Mouse (Mus musculus) layer of hippocampus, adult 2 months (tissue): ENCODE measurements around the gene Trpc1. TPM values are rescaled to one million over a fixed set of nuclear protein-coding genes. Genes with fewer than 3 reads are reported as not detected.

ENCODE experiments used
- DNase-seq, 2 experiments: peaks; one replicate each; pipeline ENCODE4 v3.0.0; 2022; ENCODE audit warnings: low spot score in 2 of 2
- H3K27ac ChIP-seq: fragments of 200-600 bp; 2 replicates; pipeline ENCODE4 v1.8.1; 2022
- H3K4me3 ChIP-seq: fragments of 200-600 bp; 2 replicates; pipeline ENCODE4 v1.8.1; 2022; ENCODE audit warnings: mild to moderate bottlenecking
- CTCF ChIP-seq: fragments of 200-600 bp; conservative IDR thresholded peaks from 2 replicates; pipeline ENCODE4 v1.8.1; 2022; ENCODE audit warnings: antibody characterized with exemption, mild to moderate bottlenecking, moderate library complexity
- total RNA-seq, 2 experiments: library from RNA; stranded (reverse); gene quantifications; 2 replicates each; pipeline ENCODE4 v1.2.3; 2021

Trpc1 gene
- total RNA-seq, 2 experiments from 2014 or later = 45.2 to 49.2 TPM

- no peak for TF ChIP-seq CTCF
- Histone ChIP-seq H3K4me3 (no peak overlapping the region), H3K27ac (no peak overlapping the region)
- no peak for DNase-seq
Observed at GRCm38 (mm10) chr9:95692823-95693222, 57.4 kb downstream of the Trpc1 start.

DNA sequence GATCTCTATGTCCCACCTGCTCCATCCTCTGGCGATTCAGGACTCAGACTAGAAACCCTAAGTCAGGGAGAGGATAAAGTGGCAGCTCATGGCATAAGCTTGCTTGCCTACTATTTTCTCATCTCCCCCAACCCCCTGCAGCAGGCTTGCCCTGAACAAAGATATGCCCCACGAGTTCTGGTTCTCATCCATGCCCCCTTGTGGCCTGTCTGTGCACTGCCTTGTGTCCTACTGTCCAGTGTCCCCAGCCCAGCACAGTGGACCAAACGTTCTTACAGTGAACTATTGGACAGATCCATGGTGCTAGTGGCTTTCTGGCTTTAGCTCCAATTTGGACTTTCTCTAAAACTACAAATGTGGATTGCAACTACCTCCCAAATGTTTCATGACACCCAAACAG, 62.1 kb downstream of the Trpc1 start:
- no peak for DNase-seq
- H3K27ac ChIP-seq = no peak overlapping the region
- peak; percentile 81 for TF ChIP-seq CTCF
- H3K4me3 ChIP-seq = no peak overlapping the region

DNA sequence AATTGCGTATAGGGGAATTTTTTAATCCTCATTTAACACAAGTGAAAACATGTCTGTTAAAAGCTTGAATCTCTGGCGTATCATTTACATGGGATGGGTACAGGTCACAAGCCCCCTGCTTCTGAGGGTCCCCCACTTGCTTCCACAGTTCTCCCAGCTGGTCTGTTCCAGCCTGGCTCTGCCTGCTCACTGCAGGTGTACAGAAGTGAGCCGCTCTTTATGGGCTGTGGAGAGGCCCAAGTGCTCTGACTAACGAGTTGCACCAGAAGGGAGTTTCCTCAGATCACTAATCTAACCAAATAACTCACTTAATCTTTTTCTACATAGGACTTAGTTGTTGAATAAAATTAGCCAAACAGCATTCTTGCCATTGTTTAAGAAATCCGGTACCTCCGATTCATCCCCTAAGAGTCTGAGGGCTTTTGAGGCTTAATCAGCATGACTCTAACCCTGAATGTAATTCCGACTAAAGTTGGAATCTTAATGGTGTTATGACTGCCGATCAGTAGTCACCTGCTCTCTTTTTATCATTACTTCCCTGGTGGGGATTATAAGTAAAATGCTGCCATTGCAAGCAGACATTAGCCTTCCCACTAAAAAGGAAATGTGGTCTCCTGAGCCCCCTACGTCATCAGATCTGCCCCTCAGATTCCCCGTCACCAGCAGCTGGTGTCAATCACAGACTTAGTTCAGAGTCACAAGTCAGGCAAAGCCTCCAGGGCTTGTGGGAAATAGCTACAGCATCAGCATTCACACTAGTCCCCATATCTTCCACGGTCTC, 64.3 kb downstream of the Trpc1 start:
- no peak for TF ChIP-seq CTCF
- no peak for DNase-seq
- no peak overlapping the region for H3K27ac ChIP-seq
- no peak overlapping the region for H3K4me3 ChIP-seq

DNA sequence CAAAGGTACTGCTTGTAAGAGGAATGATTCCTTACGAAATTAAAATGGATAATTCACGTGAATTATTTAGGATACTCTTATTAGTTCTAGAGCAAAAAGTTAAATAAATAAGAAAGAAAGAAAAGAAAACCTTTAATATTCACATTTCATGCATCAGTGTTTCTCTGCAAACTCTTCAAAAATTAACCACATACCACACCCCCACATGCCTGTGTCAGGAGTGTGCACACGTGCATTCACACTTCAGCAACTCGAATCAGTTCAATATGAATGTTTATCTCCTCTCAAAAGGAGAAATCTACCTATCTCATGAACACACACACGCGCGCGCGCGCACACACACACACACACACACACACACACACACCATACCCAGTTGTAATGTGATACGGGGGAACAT, 69.5 kb downstream of the Trpc1 start:
- no peak overlapping the region for H3K4me3 ChIP-seq
- no peak for TF ChIP-seq CTCF
- no peak for DNase-seq
- no peak overlapping the region for H3K27ac ChIP-seq

DNA sequence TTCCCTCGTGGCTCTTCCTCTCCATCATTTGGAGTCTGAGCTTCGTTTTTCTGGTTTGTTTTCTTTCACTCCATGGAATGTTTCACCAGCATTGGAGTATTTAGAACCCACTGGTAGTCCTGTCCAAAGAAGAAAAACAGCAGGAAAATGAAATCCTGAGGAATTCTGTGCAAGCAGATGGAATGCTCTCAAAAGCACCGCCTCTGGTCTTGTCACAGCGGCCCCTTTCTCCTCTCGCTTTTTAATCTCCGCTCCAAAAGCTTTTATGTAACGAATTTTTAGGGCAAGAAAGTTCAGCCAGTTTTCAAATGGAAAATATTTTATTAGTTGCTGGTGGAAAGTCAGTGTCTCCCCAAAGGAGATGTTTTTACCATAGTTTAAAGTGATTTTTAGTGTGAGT, 70.2 kb downstream of the Trpc1 start:
- no peak for DNase-seq
- Histone ChIP-seq H3K27ac (no peak overlapping the region), H3K4me3 (no peak overlapping the region)
- no peak for TF ChIP-seq CTCF

DNA sequence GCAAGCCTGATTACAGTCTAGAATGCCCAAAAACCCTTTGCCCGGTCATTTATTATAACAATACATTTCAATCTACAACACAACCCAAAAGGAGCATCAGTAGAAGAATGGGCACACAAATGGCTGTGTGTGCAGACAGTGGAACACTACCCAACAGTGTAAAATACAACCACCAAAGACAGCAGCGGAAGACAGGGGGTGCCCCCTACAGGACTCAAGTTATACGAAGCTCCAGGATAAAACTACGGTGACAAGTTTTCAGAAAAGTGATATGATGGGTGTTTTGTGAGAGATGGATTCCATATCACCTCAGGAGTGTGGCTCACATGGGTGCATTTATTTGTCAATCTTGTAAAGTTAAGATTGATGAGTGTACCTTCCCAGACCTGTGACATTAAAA, 74.2 kb downstream of the Trpc1 start:
- no peak for DNase-seq
- H3K4me3 ChIP-seq = no peak overlapping the region
- TF ChIP-seq CTCF = peak; percentile 64
- H3K27ac ChIP-seq = no peak overlapping the region

GRCm38 (mm10) chr9:95675064-95675699, 75.0 kb downstream of the Trpc1 start:
- H3K27ac ChIP-seq = peak overlapping the region; percentile 39; the same call in 1 of the 2 replicates
- no peak for TF ChIP-seq CTCF
- no peak overlapping the region; the same call in 1 of the 2 replicates for H3K4me3 ChIP-seq
- peak in 1 of 2 experiments; percentile 13 for DNase-seq

DNA sequence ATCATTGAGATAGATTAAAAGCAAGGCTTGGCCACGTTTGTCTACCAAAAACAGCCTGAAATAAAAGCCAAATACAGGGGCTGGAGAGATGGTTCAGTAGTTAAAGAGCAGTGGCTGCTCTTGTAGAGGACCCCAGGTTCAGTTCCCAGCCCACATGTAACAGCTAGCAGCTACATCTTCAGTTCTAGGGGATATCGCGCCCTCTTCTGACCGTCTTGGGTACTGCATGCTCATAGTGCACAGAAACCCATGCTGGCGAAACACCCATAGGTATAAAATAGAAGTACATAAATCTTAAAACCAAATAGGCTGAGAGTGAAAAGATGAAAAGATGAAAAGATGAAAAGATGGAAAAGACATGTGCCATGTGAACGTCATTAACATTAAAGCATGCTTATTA, 77.4 kb downstream of the Trpc1 start:
- peak; percentile 62 for TF ChIP-seq CTCF

DNA sequence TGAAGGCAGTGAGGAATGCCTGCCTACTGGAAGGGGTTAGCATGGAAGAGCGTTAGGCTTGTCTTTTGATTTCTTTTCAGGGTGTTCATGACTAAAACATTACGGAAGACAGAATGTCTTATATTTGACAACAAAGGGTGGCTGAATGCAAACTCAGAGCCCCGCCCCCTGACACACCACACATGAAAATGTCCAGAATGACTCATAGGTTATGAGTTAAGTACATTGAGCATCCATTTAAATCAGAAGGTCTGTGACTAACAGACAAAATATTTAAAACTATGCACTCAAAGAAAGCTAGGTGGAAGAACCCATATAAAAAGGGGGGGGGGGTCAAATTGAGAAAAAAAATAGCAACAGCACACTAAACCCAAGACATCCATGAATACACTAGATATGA, 77.8 kb downstream of the Trpc1 start:
- DNase-seq = no peak
- TF ChIP-seq CTCF = no peak
- Histone ChIP-seq H3K27ac (no peak overlapping the region), H3K4me3 (no peak overlapping the region)

More for the DNA sequence above, 77.4 kb downstream of the Trpc1 start:
- H3K4me3 ChIP-seq = no peak overlapping the region
- H3K27ac ChIP-seq = no peak overlapping the region
- no peak for DNase-seq

GRCm38 (mm10) chr9:95668306-95668705, 81.9 kb downstream of the Trpc1 start:
- Histone ChIP-seq H3K27ac (peak overlapping the region; percentile 88), H3K4me3 (no peak overlapping the region)
- TF ChIP-seq CTCF = no peak
- DNase-seq = no peak

- peak; percentile 39 to 55 for DNase-seq
- no peak for TF ChIP-seq CTCF
- H3K4me3 ChIP-seq = peak overlapping the region; percentile 12; the same call in 1 of the 2 replicates
- H3K27ac ChIP-seq = peak overlapping the region; percentile 88
Observed at GRCm38 (mm10) chr9:95667836-95668235, 82.3 kb downstream of the Trpc1 start.

DNA sequence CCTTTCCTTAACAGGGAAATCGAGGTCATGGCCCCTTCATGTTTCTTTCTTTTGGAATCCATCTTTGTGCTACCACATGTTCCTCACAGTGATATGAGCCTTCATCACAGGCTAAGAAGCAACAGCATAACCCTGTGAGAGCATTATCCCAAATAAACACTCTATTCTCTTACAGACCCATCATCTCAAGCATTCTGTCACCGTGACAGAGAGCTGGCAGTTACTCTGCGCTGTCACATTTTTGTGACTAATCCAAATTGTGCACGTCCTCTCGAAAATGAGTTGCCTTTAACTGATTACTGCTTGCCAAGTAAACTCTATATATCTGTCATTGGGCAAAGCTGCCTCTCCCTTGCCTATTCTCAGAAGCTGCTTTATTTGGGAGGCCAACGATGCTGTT, 84.3 kb downstream of the Trpc1 start:
- TF ChIP-seq CTCF = no peak
- H3K27ac ChIP-seq = peak overlapping the region; percentile 24; the same call in 1 of the 2 replicates
- no peak overlapping the region for H3K4me3 ChIP-seq
- DNase-seq = peak in 1 of 2 experiments; percentile 23

GRCm38 (mm10) chr9:95664290-95664989, 85.7 kb downstream of the Trpc1 start:
- peak in 1 of 2 experiments; percentile 36 for DNase-seq
- Histone ChIP-seq H3K27ac (peak overlapping the region; percentile 51; the same call in 1 of the 2 replicates), H3K4me3 (no peak overlapping the region)
- no peak for TF ChIP-seq CTCF
